In genomic region chr19:56336321-56336720, GRCm38 (mm10) we compare ENCODE assay signal across 20 mouse cellular contexts. TPM values are rescaled to one million over a fixed set of nuclear protein-coding genes. Genes with fewer than 3 reads are reported as not detected.
"Had no signal": no experiment of that assay in that cellular context is flagged by ENCODE, and none has a peak within 500 bp of the region (broad histone marks: within the 10 kb centered on the region; RNA-seq: fewer than 3 reads in every experiment).

No protein-coding gene starts in this region.

- H3K27ac ChIP-seq: left cerebral cortex, adult 2 months; limb, embryonic 12.5 days; limb, embryonic 15.5 days; liver, embryonic 14.5 days; lung, embryonic 15.5 days; midbrain, embryonic 10.5 days; midbrain, embryonic 13.5 days had no signal

- H3K4me3 ChIP-seq: left cerebral cortex, adult 2 months; limb, embryonic 12.5 days; limb, embryonic 15.5 days; lung, embryonic 15.5 days; megakaryocyte, embryonic 14.5 days; midbrain, embryonic 10.5 days; midbrain, embryonic 13.5 days; myocyte had no signal

- DNase-seq: layer of hippocampus, postnatal 36 days; lung, adult 18-20 months; lung, postnatal 10 days; lung, postnatal 36 days; thymus, adult 18-20 months; thymus, postnatal 36 days had no signal

RNA-seq across cellular contexts. Expression of gene Habp2, which starts 49.4 kb away (rescaled TPM):
- total RNA-seq: layer of hippocampus, adult 8-10 months; layer of hippocampus, postnatal 10 days; layer of hippocampus, postnatal 36 days; left cerebral cortex, adult 2 months; left cerebral cortex, postnatal 10 days; left cerebral cortex, postnatal 36 days; monocyte, adult 5-6 weeks had no signal

RNA-seq across cellular contexts. Expression of gene Nrap, which starts 53.5 kb away (rescaled TPM):
- total RNA-seq: monocyte, adult 5-6 weeks had no signal
